Mouse (Mus musculus) neural tube, embryonic 15.5 days (tissue): ENCODE measurements around the gene Hes7. TPM values are rescaled to one million over a fixed set of nuclear protein-coding genes. Genes with fewer than 3 reads are reported as not detected.

Experiments used
- ATAC-seq: fragments of 200-750 bp; cut with Nextera tagmentation; 2 replicates; pipeline ENCODE4 v1.8.0; 2017; ENCODE audit warnings: mild to moderate bottlenecking, moderate TSS enrichment, moderate library complexity; ENCODE audit not compliant: low FRiP score
- H3K27ac ChIP-seq: fragments of 300-500 bp; sonication (generic); replicated peaks from 2 replicates; pipeline ENCODE4 v1.5.1; 2015; ENCODE audit warnings: mild to moderate bottlenecking, inconsistent platforms
- H3K27me3 ChIP-seq: fragments of 300-500 bp; sonication (generic); replicated peaks from 2 replicates; pipeline ENCODE4 v1.6.1; 2015; ENCODE audit warnings: inconsistent platforms
- H3K36me3 ChIP-seq: fragments of 300-500 bp; sonication (generic); 2 replicates; pipeline ENCODE4 v1.6.1; 2015; ENCODE audit warnings: inconsistent platforms
- H3K4me1 ChIP-seq: fragments of 300-500 bp; sonication (generic); 2 replicates; pipeline ENCODE4 v1.6.1; 2015; ENCODE audit warnings: inconsistent platforms
- H3K4me2 ChIP-seq: fragments of 300-500 bp; sonication (generic); 2 replicates; pipeline ENCODE4 v1.6.1; 2015; ENCODE audit warnings: inconsistent platforms, mild to moderate bottlenecking, moderate library complexity
- H3K4me3 ChIP-seq: fragments of 300-500 bp; sonication (generic); replicated peaks from 2 replicates; pipeline ENCODE4 v1.5.1; 2015; ENCODE audit warnings: mild to moderate bottlenecking, inconsistent platforms
- H3K9ac ChIP-seq: fragments of 300-500 bp; sonication (generic); replicated peaks from 2 replicates; pipeline ENCODE4 v1.6.1; 2015; ENCODE audit warnings: mild to moderate bottlenecking, inconsistent platforms
- H3K9me3 ChIP-seq: fragments of 300-500 bp; sonication (generic); replicated peaks from 2 replicates; pipeline ENCODE4 v1.6.1; 2016; ENCODE audit warnings: inconsistent platforms
- WGBS: fragments of 180-500 bp; shearing (Covaris S2); methylation state at CpG from one replicate; pipeline ENCODE4 v1.1.7; 2015; ENCODE audit warnings: mixed read lengths; 5-methylcytosine and 5-hydroxymethylcytosine counted together
- polyA plus RNA-seq: library from polyadenylated mRNA; unstranded; fragments of >200 nt; fragmentation: Nextera tagmentation; extraction: Ambion mirVana; gene quantifications from 2 replicates; pipeline ENCODE4 v1.2.1, GENCODE M21; 2015

Hes7 gene
- polyA plus RNA-seq, 1 experiment from 2014 or later: 0.68 TPM

- Histone ChIP-seq H3K36me3 (peaks cover 84% of the 10 kb centered on the region), H3K4me3 (no peak overlapping the region), H3K4me1 (peaks cover 18% of the 10 kb centered on the region), H3K27me3 (no peaks in the 10 kb centered on the region), H3K9ac (no peak overlapping the region), H3K27ac (no peak overlapping the region), H3K4me2 (no peak overlapping the region), H3K9me3 (no peaks in the 10 kb centered on the region)
- ATAC-seq: no peak
- WGBS: 92% methylated on average over 14 of the region's 14 CpGs
Observed at GRCm38 (mm10) chr11:69104487-69104886, 15.7 kb upstream of the Hes7 start.

- no peak overlapping the region for H3K27ac ChIP-seq
- 91% methylated on average over 6 of the region's 6 CpGs for WGBS
- H3K4me2 ChIP-seq: no peak overlapping the region
- no peak for ATAC-seq
- no peak overlapping the region for H3K4me3 ChIP-seq
- peaks cover 85% of the 10 kb centered on the region for H3K36me3 ChIP-seq
- no peaks in the 10 kb centered on the region for H3K9me3 ChIP-seq
- H3K27me3 ChIP-seq: no peaks in the 10 kb centered on the region
- peaks cover 11% of the 10 kb centered on the region for H3K4me1 ChIP-seq
- no peak overlapping the region for H3K9ac ChIP-seq
Observed at GRCm38 (mm10) chr11:69105227-69105626, 15.0 kb upstream of the Hes7 start.

- Histone ChIP-seq H3K4me3 (no peak overlapping the region), H3K4me1 (peaks cover 5% of the 10 kb centered on the region), H3K9ac (no peak overlapping the region), H3K4me2 (no peak overlapping the region), H3K36me3 (peaks cover 83% of the 10 kb centered on the region), H3K9me3 (no peaks in the 10 kb centered on the region), H3K27ac (no peak overlapping the region), H3K27me3 (no peaks in the 10 kb centered on the region)
- ATAC-seq: no peak
- WGBS: 94% methylated on average over 2 of the region's 2 CpGs
Observed at GRCm38 (mm10) chr11:69105796-69106195, 14.4 kb upstream of the Hes7 start.

GRCm38 (mm10) chr11:69106299-69106698 is 13.9 kb upstream of the Hes7 start:
- H3K36me3 ChIP-seq: peaks cover 78% of the 10 kb centered on the region
- peaks cover 2% of the 10 kb centered on the region for H3K4me1 ChIP-seq
- no peak overlapping the region for H3K4me3 ChIP-seq
- ATAC-seq: no peak
- H3K4me2 ChIP-seq: no peak overlapping the region
- H3K27me3 ChIP-seq: no peaks in the 10 kb centered on the region
- H3K9ac ChIP-seq: no peak overlapping the region
- 93% methylated on average over 9 of the region's 11 CpGs for WGBS
- no peaks in the 10 kb centered on the region for H3K9me3 ChIP-seq
- H3K27ac ChIP-seq: no peak overlapping the region

- WGBS: 82% methylated on average over 11 of the region's 11 CpGs
- ATAC-seq: no peak
- Histone ChIP-seq H3K9ac (no peak overlapping the region), H3K9me3 (no peaks in the 10 kb centered on the region), H3K4me1 (peaks cover 8% of the 10 kb centered on the region), H3K27me3 (no peaks in the 10 kb centered on the region), H3K36me3 (peaks cover 75% of the 10 kb centered on the region), H3K4me3 (no peak overlapping the region), H3K4me2 (no peak overlapping the region), H3K27ac (no peak overlapping the region)
Observed at GRCm38 (mm10) chr11:69106842-69107241, 13.4 kb upstream of the Hes7 start.

- no peak overlapping the region for H3K9ac ChIP-seq
- H3K36me3 ChIP-seq: peaks cover 66% of the 10 kb centered on the region
- WGBS: 89% methylated on average over 11 of the region's 11 CpGs
Observed at GRCm38 (mm10) chr11:69107676-69108075, 12.5 kb upstream of the Hes7 start.

GRCm38 (mm10) chr11:69108223-69108622 is 12.0 kb upstream of the Hes7 start:
- H3K4me1 ChIP-seq: peaks cover 10% of the 10 kb centered on the region
- 0 out of 2 replicates have a peak, but pooled peaks cover 1% of the 10 kb centered on the region for H3K27me3 ChIP-seq
- no peak overlapping the region for H3K4me2 ChIP-seq
- no peak overlapping the region for H3K9ac ChIP-seq
- no peak overlapping the region for H3K27ac ChIP-seq
- WGBS: 97% methylated on average over 9 of the region's 9 CpGs
- peaks cover 61% of the 10 kb centered on the region for H3K36me3 ChIP-seq
- no peak for ATAC-seq
- H3K4me3 ChIP-seq: no peak overlapping the region
- H3K9me3 ChIP-seq: no peaks in the 10 kb centered on the region

More at GRCm38 (mm10) chr11:69107676-69108075, 12.5 kb upstream of the Hes7 start:
- no peak overlapping the region for H3K4me2 ChIP-seq
- H3K4me1 ChIP-seq: peaks cover 10% of the 10 kb centered on the region
- no peaks in the 10 kb centered on the region for H3K9me3 ChIP-seq
- H3K4me3 ChIP-seq: no peak overlapping the region
- no peak overlapping the region for H3K27ac ChIP-seq
- H3K27me3 ChIP-seq: no peaks in the 10 kb centered on the region
- ATAC-seq: no peak

GRCm38 (mm10) chr11:69109032-69109900 is 10.9 kb upstream of the Hes7 start:
- Histone ChIP-seq H3K9ac (no peak overlapping the region), H3K27ac (no peak overlapping the region), H3K4me1 (peaks cover 10% of the 10 kb centered on the region), H3K4me3 (no peak overlapping the region), H3K27me3 (peaks cover 6% of the 10 kb centered on the region; the same call in 1 of the 2 replicates), H3K9me3 (no peaks in the 10 kb centered on the region), H3K36me3 (peaks cover 50% of the 10 kb centered on the region), H3K4me2 (no peak overlapping the region)
- ATAC-seq: no peak
- WGBS: 87% methylated on average over 13 of the region's 13 CpGs

- H3K27me3 ChIP-seq: peaks cover 8% of the 10 kb centered on the region; the same call in 1 of the 2 replicates
- ATAC-seq: peak; percentile 76
- H3K4me1 ChIP-seq: peaks cover 10% of the 10 kb centered on the region
- 1% methylated on average over 30 of the region's 30 CpGs for WGBS
- no peaks in the 10 kb centered on the region for H3K9me3 ChIP-seq
- peak overlapping the region; percentile 41 for H3K4me3 ChIP-seq
- H3K9ac ChIP-seq: peak overlapping the region; percentile 39
- peaks cover 39% of the 10 kb centered on the region for H3K36me3 ChIP-seq
- H3K4me2 ChIP-seq: peak overlapping the region; percentile 56
- peak overlapping the region; percentile 60 for H3K27ac ChIP-seq
Observed at GRCm38 (mm10) chr11:69110319-69111046, 9.7 kb upstream of the Hes7 start.

- peak overlapping the region; percentile 31; the same call in 1 of the 2 replicates for H3K9ac ChIP-seq
- ATAC-seq: no peak; the same call in 1 of the 2 replicates
Observed at GRCm38 (mm10) chr11:69111051-69111810, 9.0 kb upstream of the Hes7 start.

GRCm38 (mm10) chr11:69111865-69112264 is 8.3 kb upstream of the Hes7 start:
- no peaks in the 10 kb centered on the region for H3K9me3 ChIP-seq
- ATAC-seq: no peak
- H3K27ac ChIP-seq: no peak overlapping the region
- 0 out of 2 replicates have a peak overlapping the region, but pooled peaks have one; percentile 34 for H3K9ac ChIP-seq
- peaks cover 14% of the 10 kb centered on the region for H3K4me1 ChIP-seq
- peaks cover 27% of the 10 kb centered on the region for H3K36me3 ChIP-seq
- H3K4me3 ChIP-seq: peak overlapping the region; percentile 4; the same call in 1 of the 2 replicates
- H3K27me3 ChIP-seq: peaks cover 12% of the 10 kb centered on the region
- peak overlapping the region; percentile 56 for H3K4me2 ChIP-seq
- WGBS: 58% methylated on average over 4 of the region's 4 CpGs

More at GRCm38 (mm10) chr11:69111051-69111810, 9.0 kb upstream of the Hes7 start:
- WGBS: 7% methylated on average over 21 of the region's 21 CpGs
- no peaks in the 10 kb centered on the region for H3K9me3 ChIP-seq
- peaks cover 12% of the 10 kb centered on the region for H3K27me3 ChIP-seq
- H3K27ac ChIP-seq: peak overlapping the region; percentile 60; the same call in 1 of the 2 replicates
- H3K36me3 ChIP-seq: peaks cover 31% of the 10 kb centered on the region
- peak overlapping the region; percentile 41 for H3K4me3 ChIP-seq
- peaks cover 10% of the 10 kb centered on the region for H3K4me1 ChIP-seq
- peak overlapping the region; percentile 56 for H3K4me2 ChIP-seq
